Mouse (Mus musculus): ENCODE data around the gene Cul9. TPM values are rescaled to one million over a fixed set of nuclear protein-coding genes. Genes with fewer than 3 reads are reported as not detected.
A peak's percentile ranks its signal among the peaks of the same experiment; 100 is the strongest.

The Cul9 gene
- total and polyA plus RNA-seq, 2 experiments from 2014 or later = 13.6 to 70.9 TPM

DNA sequence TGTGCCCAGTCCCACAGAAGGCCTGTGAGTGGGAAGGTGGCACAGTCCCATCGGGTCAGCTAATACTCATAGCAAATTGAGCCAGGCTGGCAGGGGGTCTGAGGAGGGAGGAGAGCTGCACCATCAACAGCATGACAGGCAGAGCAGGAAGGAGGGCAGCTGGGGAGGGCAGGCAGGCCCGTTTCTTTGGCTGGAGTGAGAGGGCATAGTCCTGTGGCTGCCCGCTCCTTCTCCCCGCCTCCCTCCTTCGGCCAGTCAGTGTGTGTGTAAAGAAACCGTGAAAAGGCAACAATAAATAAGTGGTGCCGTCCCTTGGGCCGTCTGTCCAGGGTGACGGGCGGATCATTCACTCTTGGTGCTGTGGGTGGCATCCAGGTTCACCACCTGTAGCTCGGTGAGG is 2.6 kb upstream of the Cul9 start:
- Histone ChIP-seq H3K4me3 (ENCODE audit: low read depth, low read length) (no peak overlapping the region), H3K4me2 (ENCODE audit: low read depth, low read length, poor library complexity, severe bottlenecking) (no peak overlapping the region), H3K9ac (replicated peaks; ENCODE audit: low read length, poor library complexity, severe bottlenecking) (no peak overlapping the region), H3K27ac (ENCODE audit: low read depth, low read length) (no peak overlapping the region), H3K9me3 (ENCODE audit: low read length) (no peaks in the 10 kb centered on the region), H3K36me3 (ENCODE audit: insufficient read depth, low read length) (peaks cover 30% of the 10 kb centered on the region), H3K27me3 (ENCODE audit: insufficient read depth, low read length) (no peaks in the 10 kb centered on the region), H3K4me1 (ENCODE audit: insufficient read depth, low read length) (peaks cover 16% of the 10 kb centered on the region)
- no peak for TF ChIP-seq CTCF (IDR thresholded peaks at IDR 0.05)
- DNase-seq (ENCODE audit: low spot score) (no peak), ATAC-seq (ENCODE audit: low FRiP score) (no peak)
- 57% methylated on average over 11 of the region's 11 CpGs for WGBS

DNA sequence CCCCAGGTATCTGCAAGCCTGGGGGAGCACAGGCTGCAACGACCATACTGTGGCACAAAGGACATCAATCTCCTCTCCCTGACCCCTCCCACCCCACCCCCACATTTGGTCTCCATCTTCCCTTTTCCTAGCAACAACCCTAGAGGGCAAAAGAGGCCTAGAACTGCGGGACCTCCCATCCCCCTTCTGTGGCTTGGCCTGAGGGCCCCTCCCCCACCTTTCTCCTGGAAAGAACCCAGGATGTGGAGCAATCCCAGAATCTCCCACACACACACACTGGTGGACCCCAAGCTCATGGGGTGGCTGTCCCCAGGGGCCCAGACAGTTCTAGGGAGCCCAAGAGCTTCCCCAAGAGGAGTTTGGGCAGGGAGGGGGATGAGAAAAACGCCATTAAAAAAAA is 1.7 kb upstream of the Cul9 start:
- H3K36me3 ChIP-seq (ENCODE audit: insufficient read depth, low read length) = peaks cover 35% of the 10 kb centered on the region
- DNase-seq (ENCODE audit: low spot score) (no peak), ATAC-seq (ENCODE audit: low FRiP score) (no peak)
- H3K9me3 ChIP-seq (ENCODE audit: low read length) = no peaks in the 10 kb centered on the region
- no peak overlapping the region for H3K9ac ChIP-seq (replicated peaks; ENCODE audit: low read length, poor library complexity, severe bottlenecking)
- no peaks in the 10 kb centered on the region for H3K27me3 ChIP-seq (ENCODE audit: insufficient read depth, low read length)
- no peak overlapping the region for H3K4me3 ChIP-seq (ENCODE audit: low read depth, low read length)
- H3K4me2 ChIP-seq (ENCODE audit: low read depth, low read length, poor library complexity, severe bottlenecking) = no peak overlapping the region
- H3K27ac ChIP-seq (ENCODE audit: low read depth, low read length) = no peak overlapping the region
- 28% methylated on average over 3 of the region's 3 CpGs for WGBS
- H3K4me1 ChIP-seq (ENCODE audit: insufficient read depth, low read length) = peaks cover 7% of the 10 kb centered on the region; the same call in 1 of the 2 replicates
- no peak for TF ChIP-seq CTCF (IDR thresholded peaks at IDR 0.05)

DNA sequence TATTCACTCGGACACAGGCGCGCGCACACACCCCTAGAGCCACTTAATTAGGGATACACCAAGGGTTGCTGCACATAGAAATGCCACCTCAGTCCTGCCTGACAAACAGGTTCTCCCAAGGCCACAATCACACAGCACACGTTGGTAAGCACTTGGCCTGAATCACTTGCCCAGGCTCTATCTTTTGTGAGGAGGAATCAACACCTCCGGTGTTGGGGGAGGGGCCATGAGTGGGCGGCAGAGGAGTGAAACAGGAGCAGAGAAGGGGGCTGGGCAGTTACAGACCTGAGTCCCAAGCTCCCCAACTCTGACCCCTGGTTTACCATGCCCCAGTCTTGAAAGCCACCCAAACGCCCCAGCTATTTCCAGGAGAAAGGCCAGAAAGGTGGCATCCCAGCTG is 807 bp upstream of the Cul9 start:
- peaks cover 2% of the 10 kb centered on the region; the same call in 1 of the 2 replicates for H3K4me1 ChIP-seq (ENCODE audit: insufficient read depth, low read length)
- no peak for DNase-seq (ENCODE audit: low spot score)
- H3K9me3 ChIP-seq (ENCODE audit: low read length) = no peaks in the 10 kb centered on the region
- no peak overlapping the region for H3K9ac ChIP-seq (replicated peaks; ENCODE audit: low read length, poor library complexity, severe bottlenecking)
- no peaks in the 10 kb centered on the region for H3K27me3 ChIP-seq (ENCODE audit: insufficient read depth, low read length)
- ATAC-seq (ENCODE audit: low FRiP score) = no peak
- no peak overlapping the region for H3K4me3 ChIP-seq (ENCODE audit: low read depth, low read length)
- no peak overlapping the region for H3K27ac ChIP-seq (ENCODE audit: low read depth, low read length)
- H3K4me2 ChIP-seq (ENCODE audit: low read depth, low read length, poor library complexity, severe bottlenecking) = peak overlapping the region; percentile 75
- peaks cover 35% of the 10 kb centered on the region for H3K36me3 ChIP-seq (ENCODE audit: insufficient read depth, low read length)
- 18% methylated on average over 8 of the region's 8 CpGs for WGBS
- no peak for TF ChIP-seq CTCF (IDR thresholded peaks at IDR 0.05)

DNA sequence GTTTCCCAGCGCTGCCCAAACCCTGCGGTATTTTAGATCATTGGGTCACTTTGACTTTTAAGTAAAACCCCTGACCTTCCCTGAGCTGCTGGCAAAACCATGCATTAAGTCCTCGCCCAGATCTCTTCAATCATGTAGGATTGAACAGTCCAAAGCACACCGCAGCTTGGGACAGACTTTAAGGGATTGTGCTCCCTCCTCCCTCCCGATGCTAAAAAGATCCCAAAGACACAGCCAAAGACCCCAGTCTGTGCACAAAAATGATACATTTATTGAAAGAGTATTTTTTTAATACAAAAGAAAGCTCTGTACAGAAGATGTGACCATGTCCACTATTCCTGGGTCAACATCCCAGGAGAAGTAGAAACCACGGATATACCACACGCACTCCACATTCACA is 403 bp upstream of the Cul9 start:
- Histone ChIP-seq H3K27ac (ENCODE audit: low read depth, low read length) (no peak overlapping the region), H3K4me3 (ENCODE audit: low read depth, low read length) (peak overlapping the region; percentile 75), H3K4me1 (ENCODE audit: insufficient read depth, low read length) (peaks cover 2% of the 10 kb centered on the region; the same call in 1 of the 2 replicates), H3K27me3 (ENCODE audit: insufficient read depth, low read length) (no peaks in the 10 kb centered on the region), H3K4me2 (ENCODE audit: low read depth, low read length, poor library complexity, severe bottlenecking) (peak overlapping the region; percentile 75), H3K9me3 (ENCODE audit: low read length) (no peaks in the 10 kb centered on the region), H3K36me3 (ENCODE audit: insufficient read depth, low read length) (peaks cover 34% of the 10 kb centered on the region), H3K9ac (replicated peaks; ENCODE audit: low read length, poor library complexity, severe bottlenecking) (peak overlapping the region; percentile 91)
- DNase-seq (ENCODE audit: low spot score) (no peak), ATAC-seq (ENCODE audit: low FRiP score) (no peak)
- WGBS = 14% methylated on average over 7 of the region's 7 CpGs
- no peak for TF ChIP-seq CTCF (IDR thresholded peaks at IDR 0.05)

DNA sequence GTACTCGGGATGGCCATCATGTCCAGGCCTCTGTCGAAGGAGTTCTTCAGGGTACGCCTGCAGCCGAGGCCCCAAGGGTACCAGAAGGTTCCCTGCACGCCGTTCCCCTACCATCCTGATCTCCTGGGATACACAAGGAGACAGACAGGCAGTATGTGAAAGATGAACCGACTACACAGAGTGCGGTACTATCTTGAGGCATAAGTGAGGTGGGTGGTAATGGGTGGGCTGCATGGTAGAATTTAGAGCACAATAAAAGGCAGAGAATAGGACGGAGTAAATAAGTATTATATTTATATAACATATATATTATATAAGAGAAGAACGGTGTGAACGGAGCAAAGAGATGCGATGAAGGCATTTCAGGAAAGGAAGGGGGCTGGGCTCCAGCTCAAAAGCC is 2.5 kb downstream of the Cul9 start:
- no peaks in the 10 kb centered on the region for H3K9me3 ChIP-seq (ENCODE audit: low read length)
- H3K27ac ChIP-seq (ENCODE audit: low read depth, low read length) = no peak overlapping the region
- no peak for ATAC-seq (ENCODE audit: low FRiP score)
- TF ChIP-seq CTCF (IDR thresholded peaks at IDR 0.05) = no peak
- H3K27me3 ChIP-seq (ENCODE audit: insufficient read depth, low read length) = no peaks in the 10 kb centered on the region
- no peak overlapping the region for H3K9ac ChIP-seq (replicated peaks; ENCODE audit: low read length, poor library complexity, severe bottlenecking)
- H3K4me1 ChIP-seq (ENCODE audit: insufficient read depth, low read length) = peaks cover 2% of the 10 kb centered on the region; the same call in 1 of the 2 replicates
- no peak overlapping the region for H3K4me2 ChIP-seq (ENCODE audit: low read depth, low read length, poor library complexity, severe bottlenecking)
- no peak for DNase-seq (ENCODE audit: low spot score)
- peaks cover 39% of the 10 kb centered on the region for H3K36me3 ChIP-seq (ENCODE audit: insufficient read depth, low read length)
- WGBS = 90% methylated on average over 12 of the region's 12 CpGs
- no peak overlapping the region for H3K4me3 ChIP-seq (ENCODE audit: low read depth, low read length)

DNA sequence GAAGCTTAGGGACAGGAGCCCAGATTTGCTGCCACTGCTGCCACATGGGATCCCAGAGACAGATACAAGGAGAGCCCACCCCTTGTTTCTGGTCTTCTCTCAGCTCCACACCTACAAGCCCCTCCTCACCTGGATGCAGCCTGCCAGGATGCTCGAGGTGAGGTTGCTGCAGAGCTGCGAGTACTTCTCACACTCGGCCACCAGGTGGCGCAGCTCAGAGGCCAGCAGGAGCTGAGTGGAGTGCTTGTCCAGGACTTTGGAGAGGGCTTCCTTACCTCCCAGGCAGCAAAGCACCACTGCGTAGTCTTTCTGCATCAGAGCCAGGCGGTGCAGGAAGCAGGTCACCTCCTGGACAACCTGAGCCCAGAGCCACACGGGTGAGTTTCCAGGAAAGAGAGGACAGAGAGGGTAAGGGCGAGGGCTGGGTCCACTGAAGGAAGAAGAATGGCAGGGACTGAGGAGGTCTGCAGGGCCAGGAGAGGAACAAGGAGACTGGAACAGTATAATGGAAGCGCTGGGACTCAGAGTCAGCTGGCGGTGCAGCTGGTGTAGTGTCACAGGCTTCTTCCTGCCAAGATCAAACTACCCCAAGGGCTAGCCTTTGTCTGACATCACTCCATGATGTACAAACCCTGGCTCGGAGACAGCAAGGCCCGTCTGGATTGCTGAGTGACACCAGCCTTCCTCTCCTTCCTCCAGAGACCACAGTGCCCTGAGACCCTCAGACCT is 20.4 kb downstream of the Cul9 start:
- peak; percentile 77 for DNase-seq (ENCODE audit: low spot score)
- peak; percentile 96 for TF ChIP-seq CTCF (IDR thresholded peaks at IDR 0.05)
- H3K4me1 ChIP-seq (ENCODE audit: insufficient read depth, low read length) = no peaks in the 10 kb centered on the region
- no peak overlapping the region for H3K4me2 ChIP-seq (ENCODE audit: low read depth, low read length, poor library complexity, severe bottlenecking)
- WGBS = 38% methylated on average over 12 of the region's 12 CpGs
- peak; percentile 57 for ATAC-seq (ENCODE audit: low FRiP score)
- H3K9me3 ChIP-seq (ENCODE audit: low read length) = no peaks in the 10 kb centered on the region
- no peaks in the 10 kb centered on the region for H3K27me3 ChIP-seq (ENCODE audit: insufficient read depth, low read length)
- H3K27ac ChIP-seq (ENCODE audit: low read depth, low read length) = no peak overlapping the region
- peaks cover 46% of the 10 kb centered on the region for H3K36me3 ChIP-seq (ENCODE audit: insufficient read depth, low read length)
- H3K4me3 ChIP-seq (ENCODE audit: low read depth, low read length) = no peak overlapping the region
- H3K9ac ChIP-seq (replicated peaks; ENCODE audit: low read length, poor library complexity, severe bottlenecking) = no peak overlapping the region

All from midbrain, postnatal 0 days (tissue).